21 mouse cellular contexts compared by ENCODE assay signal in the genomic region with DNA sequence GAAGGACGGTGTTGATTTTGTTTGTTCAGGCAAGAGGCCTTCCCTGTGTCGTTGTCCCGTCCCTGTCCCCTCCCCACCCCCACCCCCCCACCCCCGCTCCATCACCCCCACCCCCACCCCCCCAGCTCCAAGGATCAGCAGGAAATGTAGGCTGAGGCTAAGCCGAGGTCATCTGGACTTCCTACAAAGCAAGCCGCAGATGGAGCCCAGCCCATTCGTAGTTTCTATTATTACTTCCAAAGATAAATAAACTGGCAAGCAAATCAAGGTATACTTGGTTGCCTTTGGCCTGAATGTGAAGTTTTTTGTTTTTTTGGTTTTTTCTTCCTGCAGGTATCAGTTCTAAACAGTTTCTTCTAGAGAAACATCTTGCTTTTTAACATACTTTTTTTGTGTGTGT. TPM values are rescaled to one million over a fixed set of nuclear protein-coding genes. Genes with fewer than 3 reads are reported as not detected.
DNase-seq lines count a peak whose midpoint lies in the region; ATAC-seq and TF ChIP-seq lines count a peak whose summit lies in the region.
"Had no signal": no experiment of that assay in that cellular context is flagged by ENCODE, and none has a peak within 500 bp of the region (broad histone marks: within the 10 kb centered on the region; RNA-seq: fewer than 3 reads in every experiment).

No protein-coding gene starts in this region.

- H3K27ac ChIP-seq in heart, embryonic 12.5 days (ENCODE audit: poor library complexity, severe bottlenecking) = 0 out of 2 replicates have a peak overlapping the region, but pooled peaks have one; percentile 16
- H3K27ac ChIP-seq in lung, postnatal 0 days (ENCODE audit: low read length) = no peak overlapping the region
- peak overlapping the region; percentile 56; the same call in 1 of the 2 replicates for H3K27ac ChIP-seq in ES-E14 (ENCODE audit: insufficient read depth, low read depth, low read length, poor library complexity, severe bottlenecking)
- H3K27ac ChIP-seq: embryonic facial prominence, embryonic 12.5 days; forebrain, embryonic 12.5 days; hindbrain, embryonic 10.5 days; hindbrain, embryonic 14.5 days had no signal

- peaks cover 4% of the 10 kb centered on the region; the same call in 1 of the 2 replicates for H3K4me1 ChIP-seq in heart, embryonic 12.5 days (replicated peaks)
- no peaks in the 10 kb centered on the region for H3K4me1 ChIP-seq in lung, postnatal 0 days (ENCODE audit: insufficient read depth, low read depth, low read length)
- H3K4me1 ChIP-seq in ES-E14 (ENCODE audit: control insufficient read depth in 2 of 2, insufficient read depth in 2 of 2, low read length in 2 of 2, poor library complexity in 1 of 2) = peaks cover 2 to 9% of the 10 kb centered on the region in 2 experiments; a peak in 2 of 4 replicates
- H3K4me1 ChIP-seq: forebrain, embryonic 12.5 days; hindbrain, embryonic 10.5 days had no signal

- no peak overlapping the region for H3K4me2 ChIP-seq in heart, embryonic 12.5 days
- no peak overlapping the region for H3K4me2 ChIP-seq in lung, postnatal 0 days (replicated peaks; ENCODE audit: low read depth, low read length)
- H3K4me2 ChIP-seq: embryonic facial prominence, embryonic 12.5 days; forebrain, embryonic 12.5 days; hindbrain, embryonic 14.5 days had no signal

- ATAC-seq in heart, embryonic 12.5 days (ENCODE audit: insufficient number of reproducible peaks, low FRiP score) = no peak
- peak; percentile 28; the same call in 1 of the 2 replicates for ATAC-seq in lung, postnatal 0 days
- ATAC-seq in inflammation-experienced regulatory T-cells, adult 6 months = no peak
- ATAC-seq: CD4-positive, CD25-positive, alpha-beta regulatory T cell, adult 4 months; forebrain, embryonic 16.5 days had no signal

- 53% methylated on average over 7 of the region's 7 CpGs for WGBS in heart, embryonic 12.5 days
- WGBS in lung, postnatal 0 days = 29% methylated on average over 7 of the region's 7 CpGs

- H3K27me3 ChIP-seq in heart, embryonic 12.5 days (replicated peaks) = no peaks in the 10 kb centered on the region
- no peaks in the 10 kb centered on the region for H3K27me3 ChIP-seq in lung, postnatal 0 days (replicated peaks; ENCODE audit: insufficient read depth, low read length)
- H3K27me3 ChIP-seq: embryonic facial prominence, embryonic 12.5 days; forebrain, embryonic 12.5 days had no signal

- H3K9me3 ChIP-seq in heart, embryonic 12.5 days (replicated peaks) = peaks cover 8% of the 10 kb centered on the region
- H3K9me3 ChIP-seq in lung, postnatal 0 days (ENCODE audit: low read length) = no peaks in the 10 kb centered on the region
- no peaks in the 10 kb centered on the region; the same call in 1 of the 2 replicates for H3K9me3 ChIP-seq in ES-E14 (ENCODE audit: control insufficient read depth, insufficient read depth, low read depth, low read length)
- H3K9me3 ChIP-seq: embryonic facial prominence, embryonic 12.5 days had no signal

- H3K36me3 ChIP-seq in heart, embryonic 12.5 days = no peaks in the 10 kb centered on the region
- H3K36me3 ChIP-seq in lung, postnatal 0 days (ENCODE audit: insufficient read depth, low read length) = no peaks in the 10 kb centered on the region
- peaks cover 13% of the 10 kb centered on the region; the same call in 1 of the 2 replicates for H3K36me3 ChIP-seq in ES-E14 (ENCODE audit: control insufficient read depth, insufficient read depth, low read length, poor library complexity, severe bottlenecking)
- H3K36me3 ChIP-seq: embryonic facial prominence, embryonic 12.5 days; forebrain, embryonic 12.5 days; hindbrain, embryonic 10.5 days had no signal

- no peak for TF ChIP-seq CTCF in lung, postnatal 0 days (IDR thresholded peaks at IDR 0.05)

- H3K9ac ChIP-seq in heart, embryonic 12.5 days = no peak overlapping the region
- H3K9ac ChIP-seq in lung, postnatal 0 days (replicated peaks; ENCODE audit: low read depth) = no peak overlapping the region
- H3K9ac ChIP-seq in ES-E14 (ENCODE audit: insufficient read depth, low read depth, low read length, poor library complexity, severe bottlenecking) = no peak overlapping the region
- H3K9ac ChIP-seq: embryonic facial prominence, embryonic 12.5 days; forebrain, embryonic 12.5 days; hindbrain, embryonic 14.5 days had no signal

- DNase-seq in heart, adult 11 months = no peak
- peak; percentile 34 for DNase-seq in kidney, postnatal 10 days
- no peak for DNase-seq in kidney, postnatal 36 days
- peak; percentile 21 for DNase-seq in lung, postnatal 0 days (ENCODE audit: low spot score)
- DNase-seq in lung, postnatal 25 days (ENCODE audit: low spot score) = no peak
- DNase-seq in ES-E14 (ENCODE audit: low read depth, low spot score) = no peak
- DNase-seq: adrenal gland, postnatal 10 days; B cell, adult 2 months; cerebellum, adult 11 months; cerebellum, adult 8-10 months; cerebellum, postnatal 14 days; embryo, embryonic 11 days; gastrocnemius, postnatal 10 days had no signal

- no peak for TF ChIP-seq EP300 in lung, postnatal 0 days (IDR thresholded peaks at IDR 0.05)

- H3K4me3 ChIP-seq in heart, embryonic 12.5 days = no peak overlapping the region
- H3K4me3 ChIP-seq in lung, postnatal 0 days (ENCODE audit: low read depth, low read length) = no peak overlapping the region
- H3K4me3 ChIP-seq in ES-E14 (ENCODE audit: insufficient read depth in 1 of 2, low read depth in 1 of 2, low read length in 2 of 2, poor library complexity in 1 of 2, severe bottlenecking in 1 of 2) = no peak overlapping the region
- H3K4me3 ChIP-seq: embryonic facial prominence, embryonic 12.5 days; forebrain, embryonic 12.5 days; hindbrain, embryonic 10.5 days had no signal

- in situ Hi-C loops in ES-E14 (cut with MboI; ENCODE audit: low sequenced_read_pairs in 2 of 2, unreplicated experiment in 2 of 2) = no loop called here

TF ChIP-seq in ES-E14, 5 proteins besides CTCF, POLR2A, EP300 and RAD21:
- TF ChIP-seq CHD2 (IDR thresholded peaks at IDR 0.05; ENCODE audit: low read depth, low read length) (no peak), MAFK (IDR thresholded peaks at IDR 0.05; ENCODE audit: insufficient read depth, low read depth, low read length) (no peak), ZC3H11A (IDR thresholded peaks at IDR 0.05; ENCODE audit: borderline replicate concordance, low read depth, low read length) (no peak), HCFC1 (IDR thresholded peaks at IDR 0.05; ENCODE audit: borderline replicate concordance, insufficient read depth, low read length) (no peak)

RNA-seq across cellular contexts. Expression of a gene that starts 29.6 kb away (rescaled TPM):
- polyA plus RNA-seq in heart, embryonic 12.5 days (2016; fragmentation: Nextera tagmentation; extraction: Ambion mirVana) = 31.9 and 33.8 TPM in 2 replicates
- 37.8 and 48.3 TPM in 2 replicates for polyA plus RNA-seq in lung, postnatal 0 days (2015; fragmentation: Nextera tagmentation; extraction: Ambion mirVana)
- total RNA-seq in ES-E14 (2012; rRNA removed) = 97.3 and 104 TPM in 2 replicates
- 1 to 10 TPM; 5.3 to 9.5 (median 5.4) TPM for polyA plus RNA-seq in inflammation-experienced regulatory T-cells, adult 6 months (2017; shearing (Covaris generic))

Comparison
In these comparisons a context has a peak if more than half of its experiments do, and no peak if none do; other contexts are left out.
1. DNase-seq: peak in kidney, postnatal 10 days (single experiment) and lung, postnatal 0 days (single experiment); none in heart, adult 11 months (single experiment), kidney, postnatal 36 days (0 of 2), lung, postnatal 25 days (single experiment) and ES-E14 (single experiment).